Mouse (Mus musculus) 3134 (cell line): Measurements from ENCODE around the gene Kcnip4.

Source experiments
- DNase-seq: peaks from one replicate; pipeline ENCODE4 v3.0.0-alpha.2; 2011; ENCODE audit warnings: low spot score; ENCODE audit not compliant: insufficient read length; ENCODE audit errors: extremely low read depth

Gene Kcnip4

GRCm38 (mm10) chr5:48460221-48460620 lies 1064.5 kb downstream of the Kcnip4 start:
- DNase-seq: no peak

GRCm38 (mm10) chr5:48448888-48449287 lies 1075.8 kb downstream of the Kcnip4 start:
- DNase-seq: no peak

GRCm38 (mm10) chr5:48430459-48430858 lies 1094.2 kb downstream of the Kcnip4 start:
- DNase-seq: no peak

GRCm38 (mm10) chr5:48421957-48422356 lies 1102.8 kb downstream of the Kcnip4 start:
- no peak for DNase-seq

- no peak for DNase-seq
Measured at GRCm38 (mm10) chr5:48419741-48420140, 1105.0 kb downstream of the Kcnip4 start.

- no peak for DNase-seq
Measured at GRCm38 (mm10) chr5:48412261-48412660, 1112.4 kb downstream of the Kcnip4 start.

- no peak for DNase-seq
Measured at GRCm38 (mm10) chr5:48411462-48411861, 1113.2 kb downstream of the Kcnip4 start.

- DNase-seq: no peak
Measured at GRCm38 (mm10) chr5:48410348-48410747, 1114.4 kb downstream of the Kcnip4 start.

GRCm38 (mm10) chr5:48408276-48408675 lies 1116.4 kb downstream of the Kcnip4 start:
- no peak for DNase-seq

- peak; percentile 25 for DNase-seq
Measured at GRCm38 (mm10) chr5:48402497-48402896, 1122.2 kb downstream of the Kcnip4 start.

- DNase-seq: peak; percentile 89
Measured at GRCm38 (mm10) chr5:48371890-48372766, 1152.6 kb downstream of the Kcnip4 start.

- DNase-seq: no peak
Measured at GRCm38 (mm10) chr5:48349309-48349708, 1175.4 kb downstream of the Kcnip4 start.

- no peak for DNase-seq
Measured at GRCm38 (mm10) chr5:48345983-48346648, 1178.6 kb downstream of the Kcnip4 start.

GRCm38 (mm10) chr5:48345095-48345982 lies 1179.4 kb downstream of the Kcnip4 start:
- DNase-seq: no peak

GRCm38 (mm10) chr5:48340808-48341433 lies 1183.8 kb downstream of the Kcnip4 start:
- no peak for DNase-seq
